Mouse (Mus musculus): ENCODE data around the gene Fbxo31. TPM values are rescaled to one million over a fixed set of nuclear protein-coding genes. Genes with fewer than 3 reads are reported as not detected.
A peak's percentile ranks its signal among the peaks of the same experiment; 100 is the strongest.

Gene Fbxo31
- total RNA-seq, 2 experiments from 2014 or later: 9.5 to 28.2 TPM

DNA sequence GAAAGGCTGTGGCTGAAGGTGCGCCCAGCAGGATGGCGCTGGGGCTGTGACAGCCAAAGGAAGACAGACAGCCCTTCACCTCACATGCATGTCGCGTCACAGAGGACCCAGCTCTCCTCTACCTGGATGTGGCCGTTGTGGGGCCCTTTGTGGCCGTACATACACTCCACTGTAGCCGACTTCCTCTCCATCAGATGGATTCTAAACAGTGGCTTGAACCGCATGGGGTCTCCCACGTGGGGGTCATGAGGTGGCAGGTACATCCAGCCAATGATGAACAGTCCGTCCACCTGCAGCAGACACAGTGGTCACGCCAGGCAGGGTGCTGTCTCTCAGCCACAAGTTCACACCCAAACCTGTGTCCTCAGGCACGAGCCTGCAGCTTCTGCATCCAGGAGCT is 18.8 kb downstream of the Fbxo31 start:
- ATAC-seq (replicated peaks; ENCODE audit: low FRiP score, low TSS enrichment, poor library complexity, severe bottlenecking): no peak

DNA sequence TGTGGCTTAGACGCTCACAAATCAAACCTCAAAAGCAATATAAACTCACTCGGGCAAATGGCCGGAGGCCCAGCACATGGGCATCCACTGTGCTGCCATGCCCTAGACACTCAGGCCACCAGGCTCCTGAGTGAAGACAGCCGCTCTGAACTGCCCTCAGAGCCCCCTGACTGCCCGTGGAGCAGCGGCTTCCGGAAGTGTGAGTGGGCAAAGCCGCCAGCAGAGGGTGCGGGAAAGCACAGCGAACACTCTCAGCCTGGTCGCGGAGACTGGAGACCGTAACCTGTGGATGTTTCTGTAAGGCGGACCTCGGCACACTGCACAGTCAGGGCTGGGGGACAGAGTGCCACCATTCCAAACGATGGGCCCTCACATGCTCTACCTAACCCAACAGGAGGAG is 20.1 kb downstream of the Fbxo31 start:
- no peak for ATAC-seq (replicated peaks; ENCODE audit: low FRiP score, low TSS enrichment, poor library complexity, severe bottlenecking)

DNA sequence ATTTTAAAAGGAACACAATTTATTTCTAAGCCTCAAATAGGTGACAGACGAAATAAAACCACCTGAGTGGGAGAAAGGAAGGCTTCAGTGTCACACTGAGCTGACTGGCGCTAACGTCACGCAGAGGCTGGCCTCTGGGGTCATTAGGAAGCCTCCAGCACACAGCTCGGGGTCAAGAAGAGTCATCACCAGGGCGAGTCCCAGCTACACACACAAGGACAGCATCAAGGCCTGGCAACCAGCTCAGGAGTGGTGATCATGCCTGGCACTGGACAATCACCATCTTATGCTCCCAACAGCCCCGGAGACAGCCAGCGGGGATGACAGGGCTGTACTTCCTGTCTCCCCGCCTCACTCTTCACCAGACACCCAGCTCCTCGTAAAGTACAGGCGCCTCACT is 20.9 kb downstream of the Fbxo31 start:
- ATAC-seq (replicated peaks; ENCODE audit: low FRiP score, low TSS enrichment, poor library complexity, severe bottlenecking): no peak

DNA sequence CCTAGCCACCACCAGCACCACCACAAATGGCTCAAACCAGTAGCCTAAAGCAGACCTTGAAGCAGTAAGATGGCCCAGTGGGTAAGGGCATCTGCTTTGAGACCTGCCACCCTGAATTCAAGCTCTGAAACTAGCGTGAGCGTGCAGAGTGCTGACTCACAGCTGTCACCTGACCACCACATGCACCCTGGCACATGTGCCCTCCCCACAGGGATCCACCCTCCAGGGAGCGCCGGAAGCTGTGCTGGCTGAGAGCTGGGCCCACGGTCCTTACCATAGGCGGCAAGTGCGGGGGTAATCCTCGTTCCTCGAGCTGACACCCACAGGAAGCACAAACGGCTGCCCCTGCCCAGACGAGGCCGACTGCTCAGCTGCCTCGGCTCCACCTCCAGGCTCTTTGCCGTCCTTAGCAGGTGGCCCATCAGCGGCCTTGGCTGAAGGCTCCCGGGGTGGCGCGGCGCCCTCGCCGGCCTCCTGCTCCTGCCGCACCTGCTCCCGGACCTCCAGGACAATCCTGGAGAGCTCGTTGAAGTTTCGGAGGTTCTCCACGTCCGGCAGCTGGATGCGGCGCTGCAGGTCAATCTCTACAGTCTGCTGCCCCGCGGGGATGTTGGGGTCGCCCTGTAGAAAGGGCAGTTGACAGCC is 24.7 kb downstream of the Fbxo31 start:
- ATAC-seq (replicated peaks; ENCODE audit: low FRiP score, low TSS enrichment, poor library complexity, severe bottlenecking): no peak

DNA sequence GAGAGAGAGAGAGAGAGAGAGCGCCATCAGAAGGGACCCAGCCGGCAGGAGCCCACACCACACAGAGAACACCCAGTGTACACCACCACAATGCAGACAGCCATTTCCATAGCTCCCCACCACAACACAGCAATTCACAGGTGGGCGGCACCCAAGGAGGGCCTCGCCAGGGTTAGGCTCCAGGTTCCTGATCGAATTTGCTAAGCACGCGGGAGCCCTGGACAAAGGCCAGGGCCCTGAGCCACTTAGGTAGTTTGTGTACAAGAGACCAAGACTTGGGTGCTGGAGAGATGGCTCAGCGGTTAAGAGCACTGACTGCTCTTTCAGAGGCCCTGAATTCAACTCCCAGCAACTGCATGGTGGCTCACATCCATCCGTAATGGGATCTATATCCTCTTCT is 26.1 kb downstream of the Fbxo31 start:
- no peak for ATAC-seq (replicated peaks; ENCODE audit: low FRiP score, low TSS enrichment, poor library complexity, severe bottlenecking)

DNA sequence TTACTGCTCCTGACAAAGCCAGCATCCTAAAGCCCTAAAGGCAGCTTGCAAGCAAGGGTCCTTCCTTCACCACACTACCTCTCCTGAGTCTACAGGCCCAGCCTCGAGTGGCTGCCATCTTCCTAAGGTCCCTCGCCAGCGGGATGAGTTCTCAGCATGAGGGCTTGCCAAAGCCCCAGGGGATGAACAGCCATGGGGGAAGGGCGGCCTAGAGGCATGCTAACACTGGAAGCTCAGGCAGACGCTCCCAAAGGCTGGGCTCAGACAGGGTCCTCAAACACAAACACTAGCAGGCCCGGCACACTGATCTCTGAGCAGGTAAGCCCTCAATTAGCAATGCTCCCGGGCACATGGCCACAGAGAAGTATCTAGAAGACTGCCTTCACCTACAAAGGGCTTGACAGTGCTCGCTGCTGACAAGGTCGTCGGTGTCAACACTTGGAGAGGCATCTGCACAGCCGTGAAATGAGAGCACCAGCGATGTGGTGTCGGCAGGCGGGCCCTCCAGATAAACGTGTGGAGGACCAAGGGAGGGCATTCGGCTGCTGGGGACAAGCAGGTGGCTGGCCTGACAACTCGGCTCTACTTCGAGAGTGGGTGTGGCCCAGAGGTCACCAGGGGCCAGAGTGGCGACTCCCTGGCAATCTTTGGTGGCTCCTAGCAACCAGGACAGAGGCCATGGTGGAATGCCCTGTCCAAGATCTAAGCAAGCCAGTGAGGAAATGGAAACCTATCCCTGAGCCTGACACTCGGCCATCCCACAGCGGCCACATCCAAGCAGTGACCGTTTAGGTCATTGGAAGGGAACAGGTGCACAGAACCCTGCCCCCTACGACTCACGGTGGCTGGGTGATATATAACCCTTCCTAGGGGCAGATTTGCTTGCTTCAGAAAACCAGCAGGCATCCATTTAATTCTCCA is 27.3 kb downstream of the Fbxo31 start:
- ATAC-seq (replicated peaks; ENCODE audit: low FRiP score, low TSS enrichment, poor library complexity, severe bottlenecking): no peak

DNA sequence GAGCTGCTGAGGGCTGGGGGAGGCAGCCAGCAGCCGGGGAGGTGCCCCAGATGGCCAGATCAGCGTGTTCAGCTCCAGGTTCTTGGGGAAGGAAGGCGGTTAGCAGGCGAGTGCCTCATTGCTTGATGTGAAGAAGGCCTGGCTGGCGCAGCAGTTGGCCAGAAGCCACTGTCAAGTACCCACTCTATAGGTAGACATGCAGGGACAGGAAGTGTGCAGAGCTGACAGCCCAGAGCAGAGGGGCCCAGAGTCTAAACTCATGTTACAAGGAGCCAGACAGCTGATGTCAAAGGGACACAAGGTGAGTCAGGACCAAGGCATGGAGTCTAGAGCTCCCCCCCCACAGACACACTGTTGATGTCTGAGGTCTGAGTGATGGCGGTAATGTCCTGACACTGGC is 28.6 kb downstream of the Fbxo31 start:
- no peak for ATAC-seq (replicated peaks; ENCODE audit: low FRiP score, low TSS enrichment, poor library complexity, severe bottlenecking)

DNA sequence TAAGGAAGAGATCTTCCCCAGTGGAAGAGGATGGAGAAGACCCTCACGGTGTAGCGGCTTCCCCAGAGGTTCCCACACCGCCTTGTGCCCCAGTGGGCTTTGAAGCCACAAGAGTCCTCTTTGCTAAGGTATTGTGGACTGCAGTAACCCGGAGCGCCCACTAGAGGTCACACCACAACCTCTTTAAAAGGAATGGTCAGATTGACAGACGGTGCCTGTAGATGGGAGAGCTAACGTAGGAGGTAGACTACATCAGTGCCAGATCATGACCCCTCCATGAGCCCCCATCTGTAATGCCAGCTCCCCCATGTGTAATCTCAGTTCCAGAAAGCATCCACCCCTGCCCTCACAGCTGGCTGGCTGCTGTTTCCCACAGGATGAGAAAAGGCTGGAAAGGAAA is 31.5 kb downstream of the Fbxo31 start:
- ATAC-seq (replicated peaks; ENCODE audit: low FRiP score, low TSS enrichment, poor library complexity, severe bottlenecking): peak; percentile 81

DNA sequence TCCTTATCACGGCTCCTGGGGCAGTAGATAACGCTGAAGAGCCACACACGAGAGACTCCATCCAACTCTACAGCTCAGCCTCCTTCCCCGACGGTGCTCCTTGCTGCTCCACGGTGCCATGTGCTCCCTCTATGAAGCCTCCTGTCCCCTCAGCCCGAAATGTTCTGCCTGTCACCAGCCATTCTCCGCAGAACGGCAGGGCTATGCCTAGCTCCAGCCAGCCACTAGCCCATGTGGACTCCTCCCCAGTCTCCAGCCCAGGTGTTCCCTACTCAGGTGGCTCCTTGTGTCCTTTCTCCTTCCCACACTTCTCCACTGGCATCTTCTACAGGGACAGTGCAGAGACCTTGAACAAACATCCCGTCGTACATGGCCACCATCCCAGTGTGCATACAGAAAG is 33.7 kb downstream of the Fbxo31 start:
- ATAC-seq (replicated peaks; ENCODE audit: low FRiP score, low TSS enrichment, poor library complexity, severe bottlenecking): no peak

DNA sequence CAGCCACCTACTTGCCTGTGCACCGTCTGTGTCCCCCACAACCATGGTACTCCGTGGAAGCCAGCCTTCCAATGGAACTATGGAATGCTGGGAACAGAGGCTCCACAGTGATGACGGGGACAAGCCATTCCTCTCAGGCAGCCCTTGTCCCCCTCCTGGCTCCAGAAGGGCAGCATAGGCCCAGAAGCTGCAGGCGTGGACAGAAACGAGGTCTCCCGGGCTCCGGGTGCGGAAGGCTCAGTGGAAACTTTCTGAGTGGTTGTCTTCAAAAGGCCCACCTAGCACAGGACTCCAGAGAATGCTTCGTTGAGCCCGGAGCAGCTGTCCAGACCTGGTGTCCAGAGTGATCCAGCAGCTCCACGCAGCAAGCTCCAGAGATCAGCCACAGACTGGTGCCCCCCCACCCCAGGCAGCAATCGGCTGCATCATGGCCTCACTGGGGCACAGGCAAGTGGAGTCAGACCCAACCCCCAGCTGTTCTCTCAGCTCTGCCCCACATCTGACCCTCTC is 34.3 kb downstream of the Fbxo31 start, which contains the start of gene 1700018B08Rik:
1700018B08Rik (minus strand) TSS at position 45 of the 510 bp plus-strand sequence.
- ATAC-seq (replicated peaks; ENCODE audit: low FRiP score, low TSS enrichment, poor library complexity, severe bottlenecking): no peak

DNA sequence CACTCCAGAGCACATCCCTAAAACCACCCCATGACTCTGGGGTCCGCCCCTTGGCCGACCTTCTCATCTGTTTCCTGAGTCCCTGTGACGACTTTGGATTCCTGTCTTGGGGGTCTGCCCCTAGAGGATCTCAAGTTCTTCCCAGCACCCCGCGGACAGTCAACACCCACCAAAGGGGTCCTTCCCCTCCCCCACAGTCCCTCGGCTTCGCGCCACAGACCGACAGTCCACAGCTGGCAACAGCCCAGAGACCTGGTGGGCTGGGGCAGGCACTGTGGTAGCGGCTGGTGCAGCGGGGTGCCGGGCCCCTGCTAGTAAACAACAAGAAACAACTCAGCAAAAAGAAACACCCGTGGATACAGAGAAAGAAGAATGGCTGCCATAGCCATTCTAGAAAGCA is 35.7 kb downstream of the Fbxo31 start:
- no peak for ATAC-seq (replicated peaks; ENCODE audit: low FRiP score, low TSS enrichment, poor library complexity, severe bottlenecking)

DNA sequence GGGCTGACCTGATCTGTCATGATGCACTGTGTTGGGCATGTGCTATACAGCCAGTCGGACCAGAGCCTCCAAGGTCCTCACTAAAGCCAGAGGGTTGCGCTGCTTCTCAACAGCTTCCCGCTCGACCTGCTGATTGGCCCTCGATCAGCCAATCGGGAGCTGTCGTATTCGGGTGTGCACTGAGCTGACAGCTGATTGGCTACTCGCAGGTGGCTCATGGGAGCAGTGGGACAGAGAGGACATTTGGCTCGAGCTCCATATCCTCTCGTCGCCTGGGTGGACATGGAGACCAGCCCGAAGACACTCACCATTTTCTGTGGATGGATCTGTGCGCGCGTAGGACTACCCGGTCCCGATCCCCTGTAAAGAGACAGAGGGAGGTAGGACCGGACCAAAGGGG is 36.7 kb downstream of the Fbxo31 start:
- no peak for ATAC-seq (replicated peaks; ENCODE audit: low FRiP score, low TSS enrichment, poor library complexity, severe bottlenecking)

DNA sequence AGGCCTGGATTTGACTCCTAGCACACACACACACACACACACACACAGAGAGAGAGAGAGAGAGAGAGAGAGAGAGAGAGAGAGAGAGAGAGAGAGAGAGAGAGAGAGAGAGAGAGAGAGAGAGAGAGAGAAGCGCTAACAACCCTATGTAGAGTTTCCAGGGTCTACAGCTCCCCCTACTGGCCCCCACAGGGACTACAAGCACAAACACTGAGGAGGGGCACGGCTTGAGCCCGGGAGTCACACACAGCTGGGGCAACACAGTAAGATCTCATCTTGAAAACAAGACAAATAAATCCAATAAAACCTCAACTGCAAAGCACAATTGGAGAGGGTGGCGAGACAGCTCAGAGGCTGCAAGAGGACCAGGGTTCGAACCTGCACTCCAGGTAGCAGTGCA is 46.2 kb downstream of the Fbxo31 start:
- ATAC-seq (replicated peaks; ENCODE audit: low FRiP score, low TSS enrichment, poor library complexity, severe bottlenecking): no peak

DNA sequence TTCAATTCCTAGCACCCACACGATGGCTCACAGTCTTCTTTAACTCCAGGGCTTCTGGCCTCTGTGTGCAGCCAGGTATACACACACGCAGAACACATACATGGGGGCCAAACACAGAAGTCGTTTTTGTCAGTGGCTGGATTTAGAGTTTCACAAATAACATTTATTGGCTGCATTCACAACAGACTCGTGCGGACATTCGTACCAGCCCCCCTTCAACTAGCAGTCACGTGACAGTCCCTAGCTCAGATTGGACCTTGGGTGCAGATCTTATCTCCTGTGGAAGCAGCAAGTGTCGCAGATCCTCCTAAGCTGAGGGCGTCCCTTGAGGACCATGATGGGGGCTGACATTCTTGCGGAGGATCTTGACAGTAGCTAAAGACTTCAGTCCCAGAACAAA is 48.0 kb downstream of the Fbxo31 start:
- ATAC-seq (replicated peaks; ENCODE audit: low FRiP score, low TSS enrichment, poor library complexity, severe bottlenecking): no peak

DNA sequence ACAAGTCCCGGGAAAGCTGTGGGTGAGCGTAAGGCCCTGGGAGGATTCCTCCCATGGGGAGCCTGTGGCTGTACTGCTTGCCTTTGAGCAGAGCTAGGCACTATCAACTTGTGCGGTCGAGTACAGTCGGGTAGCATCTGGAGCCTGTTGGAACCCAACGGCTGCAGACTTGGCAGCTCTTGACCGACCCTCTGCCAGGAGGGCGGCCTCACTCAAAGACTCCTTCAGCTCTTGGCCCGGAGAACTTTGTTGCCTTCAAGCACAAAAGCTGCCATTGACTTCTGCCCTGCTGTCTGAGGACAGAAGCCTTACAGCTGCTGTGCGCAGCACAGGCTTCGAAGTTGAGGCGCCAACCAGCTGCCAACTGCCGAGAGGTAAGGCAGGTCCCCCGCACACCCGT is 49.8 kb downstream of the Fbxo31 start:
- no peak for ATAC-seq (replicated peaks; ENCODE audit: low FRiP score, low TSS enrichment, poor library complexity, severe bottlenecking)

DNA sequence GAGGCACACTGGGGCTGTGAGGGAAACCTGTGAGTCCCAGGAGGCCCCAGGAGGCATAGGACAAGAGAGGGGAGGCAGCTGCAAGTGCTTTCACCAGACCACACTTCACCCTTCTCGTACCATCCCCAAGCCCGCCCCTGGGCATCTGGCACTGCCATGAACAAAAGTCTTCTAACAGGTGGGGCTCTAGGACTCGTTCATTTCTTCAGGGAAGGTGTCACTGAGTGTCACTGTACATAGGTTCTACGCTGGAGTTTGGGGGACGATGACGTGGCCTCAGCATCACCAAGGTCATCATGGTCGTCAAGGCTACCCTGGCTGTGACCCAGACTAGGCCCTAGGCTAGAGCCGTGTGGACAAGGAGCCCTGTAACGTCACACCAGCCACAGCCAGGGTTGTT is 50.9 kb downstream of the Fbxo31 start:
- ATAC-seq (replicated peaks; ENCODE audit: low FRiP score, low TSS enrichment, poor library complexity, severe bottlenecking): no peak

DNA sequence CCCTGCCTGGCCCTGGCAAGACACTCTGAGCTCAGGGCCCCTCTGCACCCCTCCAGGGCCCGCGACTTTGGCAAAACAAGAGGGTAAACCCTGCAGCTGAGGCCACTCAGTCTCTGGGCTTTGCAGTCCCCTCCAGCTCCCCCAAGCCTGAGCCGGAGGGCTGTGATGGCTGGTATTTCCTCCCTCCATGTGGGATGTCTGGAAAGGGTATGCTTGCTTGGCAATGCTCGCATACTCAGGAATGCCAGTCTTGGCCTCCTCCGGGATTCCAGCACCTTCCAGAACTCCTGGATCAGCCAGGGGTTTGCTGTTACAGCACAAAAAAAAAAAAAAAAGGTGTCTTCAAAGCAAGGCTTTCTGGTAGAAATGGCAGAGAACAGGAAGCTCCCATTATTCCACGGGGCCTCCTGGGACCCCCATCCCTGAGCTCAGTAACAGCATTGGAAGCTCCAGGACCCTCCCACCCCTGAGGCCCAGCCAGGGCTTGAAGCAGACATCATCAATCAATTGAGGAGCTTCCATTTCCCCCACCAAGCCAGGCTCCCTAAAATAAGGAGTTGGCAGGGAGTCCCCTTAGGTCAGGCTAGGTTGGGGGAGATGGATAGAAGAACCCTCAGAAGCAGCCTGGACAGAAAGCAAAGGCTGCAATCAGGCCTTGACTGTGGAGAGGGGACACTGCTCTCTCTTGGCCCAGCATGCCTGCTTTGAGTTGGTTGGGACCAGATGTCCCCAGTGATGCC is 51.6 kb downstream of the Fbxo31 start:
- ATAC-seq (replicated peaks; ENCODE audit: low FRiP score, low TSS enrichment, poor library complexity, severe bottlenecking): no peak

DNA sequence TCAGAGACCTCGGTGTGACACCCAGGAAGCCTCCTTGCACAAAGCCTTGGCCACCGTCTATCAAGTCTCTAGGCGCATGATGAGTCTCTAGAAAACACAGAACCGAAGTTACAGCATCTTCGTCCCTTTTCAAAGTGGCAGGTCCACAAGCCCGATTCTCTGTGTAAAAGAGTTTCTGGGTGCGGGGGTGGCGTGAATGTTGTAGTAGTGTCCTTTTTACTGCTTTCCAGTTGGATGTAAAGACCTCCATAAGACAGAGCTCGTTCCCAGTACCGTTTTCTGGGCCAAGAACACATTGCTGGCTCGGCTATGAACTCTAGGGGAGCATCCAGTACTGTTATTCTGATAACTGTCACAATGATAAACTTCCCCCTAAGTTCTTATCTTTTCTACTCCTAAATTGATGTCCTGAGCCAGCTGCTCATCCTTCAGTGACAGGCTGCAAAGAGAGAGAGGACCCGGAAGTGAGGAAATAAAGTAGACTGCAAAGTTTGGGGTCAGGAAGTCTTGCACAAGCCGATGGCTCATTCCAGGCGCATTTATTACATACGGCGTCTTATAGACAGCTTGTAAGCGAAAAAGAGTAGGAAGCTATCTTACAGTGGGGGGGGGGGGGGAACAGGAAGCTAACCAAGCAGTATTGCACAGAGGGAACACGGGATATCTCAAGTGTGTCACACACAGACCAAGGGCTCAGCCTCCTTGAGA is 53.3 kb downstream of the Fbxo31 start:
- no peak for ATAC-seq (replicated peaks; ENCODE audit: low FRiP score, low TSS enrichment, poor library complexity, severe bottlenecking)

DNA sequence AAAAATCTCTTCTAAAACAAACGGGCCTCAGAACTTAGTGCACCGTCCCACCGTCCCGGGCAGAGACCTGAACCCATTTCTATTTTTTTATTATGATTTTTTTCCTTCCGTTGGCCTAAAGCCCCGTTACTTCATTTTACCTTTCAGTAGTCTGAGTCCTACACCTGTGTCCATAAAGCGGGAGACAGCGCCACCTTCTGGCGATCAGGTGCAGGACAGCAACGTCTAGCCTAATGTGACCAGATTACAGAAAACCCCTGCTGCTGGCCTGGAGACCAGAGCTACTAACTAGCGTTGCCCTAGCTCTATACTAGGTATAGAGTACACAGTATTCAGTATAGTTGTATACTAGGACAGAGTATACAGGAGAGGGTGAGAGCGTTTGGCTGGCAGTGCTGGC is 65.2 kb downstream of the Fbxo31 start:
- ATAC-seq (replicated peaks; ENCODE audit: low FRiP score, low TSS enrichment, poor library complexity, severe bottlenecking): peak; percentile 88; the same call in 1 of the 2 replicates
